Mouse (Mus musculus) MEL (cell line): ENCODE measurements around the gene Gm12166. TPM values are rescaled to one million over a fixed set of nuclear protein-coding genes. Genes with fewer than 3 reads are reported as not detected.

Source experiments
- DNase-seq: peaks from one replicate; pipeline ENCODE4 v3.0.0; 2011; ENCODE audit warnings: low read depth, low spot score
- H3K27ac ChIP-seq: 2 replicates; pipeline ENCODE4 v1.5.1; 2012; ENCODE audit warnings: low read depth, mild to moderate bottlenecking, control low read depth, low read length, moderate library complexity; ENCODE audit not compliant: control insufficient read depth
- H3K27me3 ChIP-seq, 2 experiments: fragments of 150-350 bp in 1 of 2; sonication (generic) in 1 of 2; 2 replicates each; pipeline ENCODE4 v1.6.1; 2012; ENCODE audit warnings: low read length in 2 of 2, mild to moderate bottlenecking in 2 of 2, improper control_type of control experiment in 1 of 2, moderate library complexity in 1 of 2; ENCODE audit not compliant: insufficient read depth in 2 of 2, control insufficient read depth in 1 of 2
- H3K36me3 ChIP-seq, 2 experiments: 2 replicates each; pipeline ENCODE4 v1.6.1; 2012 to 2014; ENCODE audit warnings: low read length in 2 of 2, improper control_type of control experiment in 1 of 2, inconsistent platforms in 1 of 2, mild to moderate bottlenecking in 1 of 2; ENCODE audit not compliant: insufficient read depth in 2 of 2, control insufficient read depth in 1 of 2
- H3K4me1 ChIP-seq, 2 experiments: fragments of 150-350 bp in 1 of 2; sonication (generic) in 1 of 2; 2 replicates each; pipeline ENCODE4 v1.6.1; 2012; ENCODE audit warnings: low read length in 2 of 2, improper control_type of control experiment in 1 of 2, mild to moderate bottlenecking in 1 of 2; ENCODE audit not compliant: insufficient read depth in 2 of 2, control insufficient read depth in 1 of 2
- H3K4me3 ChIP-seq, 2 experiments: fragments of 150-350 bp in 1 of 2; sonication (generic) in 1 of 2; 2 replicates each; pipeline ENCODE4 v1.5.1; 2012; ENCODE audit warnings: low read depth in 2 of 2, low read length in 2 of 2, mild to moderate bottlenecking in 2 of 2, moderate library complexity in 2 of 2, control low read depth in 1 of 2, improper control_type of control experiment in 1 of 2; ENCODE audit not compliant: control insufficient read depth in 1 of 2, insufficient read depth in 1 of 2
- H3K79me2 ChIP-seq: 2 replicates; pipeline ENCODE4 v1.6.1; 2012; ENCODE audit warnings: mild to moderate bottlenecking, low read length, moderate library complexity; ENCODE audit not compliant: control insufficient read depth, poor library complexity, insufficient read depth
- H3K9ac ChIP-seq: 2 replicates; pipeline ENCODE4 v1.6.1; 2012; ENCODE audit warnings: low read depth, mild to moderate bottlenecking, control low read depth, low read length, moderate library complexity; ENCODE audit not compliant: control insufficient read depth, poor library complexity, severe bottlenecking
- H3K9me3 ChIP-seq: fragments of 150-350 bp; sonication (generic); replicated peaks from 2 replicates; pipeline ENCODE4 v1.6.1; 2012; ENCODE audit warnings: mild to moderate bottlenecking, low read length, improper control_type of control experiment, moderate library complexity; ENCODE audit not compliant: insufficient read depth
- CHD1 ChIP-seq: IDR thresholded peaks from 2 replicates; pipeline ENCODE4 v1.6.1; 2012; ENCODE audit warnings: low read depth, mild to moderate bottlenecking, inconsistent platforms, low read length, improper control_type of control experiment
- CHD2 ChIP-seq: IDR thresholded peaks from 2 replicates; pipeline ENCODE4 v1.6.1; 2011; ENCODE audit warnings: low read length, improper control_type of control experiment
- CTCF ChIP-seq, 3 experiments: IDR thresholded peaks in 2 of 3; conservative IDR thresholded peaks in 1 of 3; 2 replicates each; pipeline ENCODE4 v1.5.1; 2011 to 2012; ENCODE audit warnings: low read length in 3 of 3, low read depth in 2 of 3, mild to moderate bottlenecking in 2 of 3, improper control_type of control experiment in 1 of 3, inconsistent platforms in 1 of 3, mixed read lengths in 1 of 3, moderate library complexity in 1 of 3; ENCODE audit not compliant: control insufficient read depth in 1 of 3, insufficient read depth in 1 of 3, poor library complexity in 1 of 3, severe bottlenecking in 1 of 3
- E2F4 ChIP-seq: IDR thresholded peaks from 2 replicates; pipeline ENCODE4 v1.6.1; 2011; ENCODE audit warnings: low read depth, low read length, improper control_type of control experiment, borderline replicate concordance
- EP300 ChIP-seq, 2 experiments: IDR thresholded peaks; 2 replicates each; pipeline ENCODE4 v1.6.1; 2011; ENCODE audit warnings: improper control_type of control experiment in 2 of 2, low read length in 2 of 2, low read depth in 1 of 2, mild to moderate bottlenecking in 1 of 2
- ETS1 ChIP-seq: IDR thresholded peaks from 2 replicates; pipeline ENCODE4 v1.6.1; 2012; ENCODE audit warnings: low read depth, mild to moderate bottlenecking, inconsistent platforms, low read length, improper control_type of control experiment, moderate library complexity
- GABPA ChIP-seq: IDR thresholded peaks from 2 replicates; pipeline ENCODE4 v1.6.1; 2012; ENCODE audit warnings: low read depth, mild to moderate bottlenecking, inconsistent platforms, low read length, improper control_type of control experiment, moderate library complexity
- GATA1 ChIP-seq: IDR thresholded peaks from 2 replicates; pipeline ENCODE4 v1.6.1; 2011; ENCODE audit warnings: low read depth, low read length, improper control_type of control experiment
- HCFC1 ChIP-seq: IDR thresholded peaks from 2 replicates; pipeline ENCODE4 v1.6.1; 2012; ENCODE audit warnings: low read depth, mild to moderate bottlenecking, inconsistent platforms, low read length, improper control_type of control experiment, moderate library complexity
- JUND ChIP-seq: IDR thresholded peaks from 2 replicates; pipeline ENCODE4 v1.6.1; 2011; ENCODE audit warnings: low read depth, mild to moderate bottlenecking, improper control_type of control experiment, low read length
- KAT2A ChIP-seq: conservative IDR thresholded peaks from 2 replicates; pipeline ENCODE4 v1.6.1; 2012; ENCODE audit warnings: low read depth, low read length, improper control_type of control experiment, inconsistent platforms
- MAFK ChIP-seq: IDR thresholded peaks from 2 replicates; pipeline ENCODE4 v1.6.1; 2011; ENCODE audit warnings: low read depth, mild to moderate bottlenecking, low read length, improper control_type of control experiment, borderline replicate concordance
- MAX ChIP-seq: IDR thresholded peaks from 2 replicates; pipeline ENCODE4 v1.6.1; 2011; ENCODE audit warnings: low read length, improper control_type of control experiment
- MAZ ChIP-seq: IDR thresholded peaks from 2 replicates; pipeline ENCODE4 v1.6.1; 2012; ENCODE audit warnings: low read depth, mild to moderate bottlenecking, inconsistent platforms, low read length, improper control_type of control experiment
- MEF2A ChIP-seq: IDR thresholded peaks from 2 replicates; pipeline ENCODE4 v1.6.1; 2014; ENCODE audit warnings: low read depth, mild to moderate bottlenecking, inconsistent platforms, low read length, improper control_type of control experiment; ENCODE audit not compliant: poor library complexity, insufficient replicate concordance, severe bottlenecking; ENCODE audit errors: extremely low read depth
- MXI1 ChIP-seq: IDR thresholded peaks from 2 replicates; pipeline ENCODE4 v1.6.1; 2011; ENCODE audit warnings: mild to moderate bottlenecking, low read depth, low read length, improper control_type of control experiment
- MYB ChIP-seq: IDR thresholded peaks from 2 replicates; pipeline ENCODE4 v1.6.1; 2011; ENCODE audit warnings: mild to moderate bottlenecking, low read depth, low read length, improper control_type of control experiment
- MYC ChIP-seq: IDR thresholded peaks from 2 replicates; pipeline ENCODE4 v1.6.1; 2011; ENCODE audit warnings: low read depth, mild to moderate bottlenecking, low read length, improper control_type of control experiment, moderate library complexity
- NELFE ChIP-seq: IDR thresholded peaks from 2 replicates; pipeline ENCODE4 v1.6.1; 2011; ENCODE audit warnings: low read depth, low read length, improper control_type of control experiment
- NRF1 ChIP-seq: IDR thresholded peaks from 2 replicates; pipeline ENCODE4 v1.6.1; 2014; ENCODE audit warnings: low read depth, mild to moderate bottlenecking, inconsistent platforms, low read length, improper control_type of control experiment, moderate library complexity; ENCODE audit not compliant: poor library complexity, insufficient read depth, severe bottlenecking
- POLR2A ChIP-seq, 2 experiments: IDR thresholded peaks; 2 replicates each; pipeline ENCODE4 v1.6.1; 2011 to 2012; ENCODE audit warnings: low read length in 2 of 2, mild to moderate bottlenecking in 2 of 2, control low read depth in 1 of 2, improper control_type of control experiment in 1 of 2, low read depth in 1 of 2, moderate library complexity in 1 of 2; ENCODE audit not compliant: control insufficient read depth in 1 of 2, insufficient read depth in 1 of 2, poor library complexity in 1 of 2
- POLR2AphosphoS2 ChIP-seq: IDR thresholded peaks from 2 replicates; pipeline ENCODE4 v1.6.1; 2011; ENCODE audit warnings: low read length, improper control_type of control experiment
- POLR2AphosphoS5 ChIP-seq: IDR thresholded peaks from 2 replicates; pipeline ENCODE4 v1.6.1; 2012; ENCODE audit warnings: low read depth, borderline replicate concordance, mild to moderate bottlenecking, inconsistent platforms, low read length, moderate library complexity, mixed read lengths
- RCOR1 ChIP-seq: IDR thresholded peaks from 2 replicates; pipeline ENCODE4 v1.6.1; 2012; ENCODE audit warnings: low read depth, mild to moderate bottlenecking, inconsistent platforms, low read length, improper control_type of control experiment
- SIN3A ChIP-seq: IDR thresholded peaks from 2 replicates; pipeline ENCODE4 v1.6.1; 2012; ENCODE audit warnings: low read length, improper control_type of control experiment, inconsistent platforms
- SMC3 ChIP-seq: IDR thresholded peaks from 2 replicates; pipeline ENCODE4 v1.6.1; 2011; ENCODE audit warnings: low read depth, low read length, improper control_type of control experiment
- TBP ChIP-seq: IDR thresholded peaks from 2 replicates; pipeline ENCODE4 v1.8.0; 2011; ENCODE audit warnings: low read depth, low read length, improper control_type of control experiment
- TCF12 ChIP-seq: IDR thresholded peaks from 2 replicates; pipeline ENCODE4 v1.6.1; 2014; ENCODE audit warnings: low read depth, mild to moderate bottlenecking, inconsistent platforms, low read length, improper control_type of control experiment, moderate library complexity
- UBTF ChIP-seq: IDR thresholded peaks from 2 replicates; pipeline ENCODE4 v1.6.1; 2012; ENCODE audit warnings: low read depth, mild to moderate bottlenecking, inconsistent platforms, low read length, improper control_type of control experiment, moderate library complexity, borderline replicate concordance; ENCODE audit not compliant: insufficient read depth
- USF1 ChIP-seq: IDR thresholded peaks from 2 replicates; pipeline ENCODE4 v1.6.1; 2014; ENCODE audit warnings: low read depth, mild to moderate bottlenecking, inconsistent platforms, low read length, improper control_type of control experiment, moderate library complexity
- USF2 ChIP-seq, 2 experiments: IDR thresholded peaks; 2 replicates each; pipeline ENCODE4 v1.6.1; 2011 to 2012; ENCODE audit warnings: improper control_type of control experiment in 2 of 2, low read length in 2 of 2, borderline replicate concordance in 1 of 2, inconsistent platforms in 1 of 2, low read depth in 1 of 2, mild to moderate bottlenecking in 1 of 2; ENCODE audit not compliant: insufficient read depth in 1 of 2
- ZKSCAN1 ChIP-seq: IDR thresholded peaks from 2 replicates; pipeline ENCODE4 v1.6.1; 2012; ENCODE audit warnings: low read depth, mild to moderate bottlenecking, inconsistent platforms, low read length, improper control_type of control experiment, moderate library complexity
- ZMIZ1 ChIP-seq: IDR thresholded peaks from 2 replicates; pipeline ENCODE4 v1.6.1; 2012; ENCODE audit warnings: low read depth, mild to moderate bottlenecking, inconsistent platforms, low read length, improper control_type of control experiment, moderate library complexity
- ZNF384 ChIP-seq: IDR thresholded peaks from 2 replicates; pipeline ENCODE4 v1.6.1; 2012; ENCODE audit warnings: low read depth, mild to moderate bottlenecking, inconsistent platforms, low read length, improper control_type of control experiment
- polyA plus RNA-seq, 2 experiments: library from polyadenylated mRNA; stranded (reverse) in 1 of 2; unstranded in 1 of 2; fragments of >175 nt in 1 of 2; fragments of >200 nt in 1 of 2; gene quantifications; 2 replicates each; pipeline versions ENCODE4 v1.2.1 to v1.2.4; 2012; ENCODE audit warnings: low replicate concordance in 2 of 2, low read depth in 1 of 2; ENCODE audit not compliant: insufficient read length in 2 of 2, insufficient read depth in 1 of 2, missing spikeins in 1 of 2
- total RNA-seq: library from RNA; depleted of rRNA; stranded (reverse); fragments of 300-350 nt; gene quantifications from 2 replicates; pipeline ENCODE4 v1.2.3, GENCODE M21; 2012

The Gm12166 gene
- total and polyA plus RNA-seq, 3 experiments, result 4.1 to 6.8 TPM; not detected in 1

DNA sequence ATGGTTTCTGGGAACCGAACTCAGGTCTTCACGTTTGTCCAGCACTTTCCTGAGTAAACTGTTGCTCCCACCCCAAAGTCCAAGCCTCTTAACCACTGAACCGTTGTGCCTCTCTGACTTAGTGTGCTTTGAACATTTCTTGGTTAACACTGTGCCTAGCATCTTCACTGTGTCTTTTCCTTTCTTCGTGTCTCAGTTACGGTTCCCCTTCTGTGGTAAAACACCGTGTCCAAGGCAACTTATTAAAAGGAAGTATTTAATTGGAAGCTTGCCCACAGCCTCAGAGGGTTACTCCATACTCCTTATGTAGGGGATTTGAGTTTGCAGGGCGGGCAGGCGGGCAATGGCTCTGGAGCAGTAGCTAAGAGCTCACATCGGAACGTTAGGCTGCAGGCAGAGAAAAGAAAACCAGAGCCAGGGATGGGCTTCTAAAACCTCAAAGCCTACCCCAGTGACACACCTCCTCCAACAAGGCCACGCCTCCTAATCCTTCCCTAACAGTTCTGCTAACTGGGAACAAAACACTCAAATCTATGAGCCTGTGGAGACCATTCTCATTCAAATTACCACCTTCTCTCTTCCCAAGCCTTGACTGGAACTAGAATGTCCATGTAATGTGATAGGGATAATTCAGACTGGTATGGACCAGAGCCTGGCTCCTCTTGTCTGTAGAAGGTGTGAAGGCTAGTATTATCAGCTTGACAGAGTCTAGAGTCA, 24.5 kb upstream of the Gm12166 start:
- no peaks in the 10 kb centered on the region for H3K9me3 ChIP-seq
- H3K27me3 ChIP-seq, result no peaks in the 10 kb centered on the region
- H3K9ac ChIP-seq, result no peak overlapping the region
- H3K36me3 ChIP-seq, result peaks cover 0 to 34% of the 10 kb centered on the region in 2 experiments; a peak in 2 of 4 replicates
- H3K4me1 ChIP-seq, result peaks cover 33 to 38% of the 10 kb centered on the region in 2 experiments
- no peaks in the 10 kb centered on the region for H3K79me2 ChIP-seq
- no peak for TF ChIP-seq MAFK
- TF ChIP-seq TBP, result no peak
- TF ChIP-seq KAT2A, result no peak
- TF ChIP-seq USF1, result no peak
- no peak for TF ChIP-seq GATA1
- TF ChIP-seq GABPA, result no peak
- TF ChIP-seq UBTF, result no peak
- no peak for TF ChIP-seq NELFE
- TF ChIP-seq MXI1, result peak; percentile 53
- peak; percentile 45 to 63 for TF ChIP-seq EP300 (IDR thresholded peaks at IDR 0.05; ENCODE audit: low read depth in 1 of 2, low read length in 2 of 2)
- 0 out of 2 replicates have a peak, but pooled peaks have one; percentile 2 for TF ChIP-seq E2F4
- TF ChIP-seq ZNF384, result no peak
- no peak for TF ChIP-seq SMC3
- no peak for TF ChIP-seq MEF2A
- TF ChIP-seq TCF12, result no peak
- no peak for TF ChIP-seq ZKSCAN1
- no peak for TF ChIP-seq CHD1
- TF ChIP-seq CHD2, result no peak
- TF ChIP-seq JUND, result no peak
- no peak for TF ChIP-seq MYB
- no peak for TF ChIP-seq ZMIZ1
- no peak for TF ChIP-seq HCFC1
- TF ChIP-seq RCOR1, result peak; percentile 72
- TF ChIP-seq MAZ, result peak; percentile 16; the same call in 1 of the 2 replicates
- no peak for TF ChIP-seq POLR2A (IDR thresholded peaks at IDR 0.05; ENCODE audit: control insufficient read depth in 1 of 2, insufficient read depth in 1 of 2, low read depth in 1 of 2, low read length in 2 of 2, poor library complexity in 1 of 2)
- no peak for TF ChIP-seq POLR2AphosphoS2
- no peak for TF ChIP-seq MYC
- no peak for TF ChIP-seq POLR2AphosphoS5
- TF ChIP-seq MAX, result peak; percentile 28; the same call in 1 of the 2 replicates
- no peak for TF ChIP-seq SIN3A
- no peak for TF ChIP-seq USF2 (IDR thresholded peaks at IDR 0.05; ENCODE audit: borderline replicate concordance in 1 of 2, insufficient read depth in 1 of 2, low read depth in 1 of 2, low read length in 2 of 2)
- TF ChIP-seq CTCF (IDR thresholded peaks at IDR 0.05 in 2 of 3, conservative IDR thresholded peaks at IDR 0.05 in 1 of 3; ENCODE audit: control insufficient read depth in 1 of 3, insufficient read depth in 1 of 3, low read depth in 2 of 3, low read length in 3 of 3, poor library complexity in 1 of 3, severe bottlenecking in 1 of 3), result no peak
- no peak for TF ChIP-seq NRF1
- TF ChIP-seq ETS1, result peak; percentile 60; the same call in 1 of the 2 replicates
- DNase-seq, result peak; percentile 94
- H3K27ac ChIP-seq, result peak overlapping the region; percentile 91
- no peak overlapping the region for H3K4me3 ChIP-seq
